Mouse (Mus musculus) spleen, adult 2 months (tissue): ENCODE results near the gene Wdr62.

ENCODE experiments used
- CTCF ChIP-seq: fragments of 200-500 bp; IDR thresholded peaks from 2 replicates; pipeline ENCODE4 v1.5.1; 2011; ENCODE audit warnings: mild to moderate bottlenecking, inconsistent platforms; ENCODE audit not compliant: insufficient read depth, insufficient read length, insufficient replicate concordance; ENCODE audit errors: extremely low read depth
- POLR2A ChIP-seq: fragments of 200-500 bp; IDR thresholded peaks from 2 replicates; pipeline ENCODE4 v1.6.1; 2011; ENCODE audit warnings: low read depth, low read length, inconsistent platforms

DNA sequence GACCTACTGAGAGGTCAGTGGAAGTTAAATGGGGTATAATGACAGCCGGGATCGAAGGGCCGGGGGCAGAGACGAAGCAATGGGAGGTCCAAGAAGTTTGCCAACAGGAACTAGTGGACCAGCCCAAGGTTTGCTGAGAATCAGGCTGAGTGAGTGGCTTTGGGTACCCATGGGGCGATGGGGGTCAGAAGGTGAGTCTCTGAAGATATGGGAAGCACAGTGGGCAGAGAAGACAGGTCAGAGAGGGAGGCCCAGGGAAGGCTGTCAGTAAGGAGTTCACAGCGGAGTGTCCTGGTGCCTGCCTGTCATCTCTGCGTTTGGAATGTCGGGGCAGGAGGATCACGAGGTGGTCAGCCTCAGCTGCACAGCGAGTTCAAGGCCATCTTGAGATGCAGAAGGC, 48.2 kb upstream of the Wdr62 start:
- TF ChIP-seq CTCF, result no peak
- TF ChIP-seq POLR2A, result no peak
